Mouse (Mus musculus): Measurements from ENCODE around the gene Sval3. TPM values are rescaled to one million over a fixed set of nuclear protein-coding genes. Genes with fewer than 3 reads are reported as not detected.

Gene Sval3
- not detected in 2 replicates for polyA plus RNA-seq (2014; fragmentation: Nextera tagmentation; extraction: Ambion mirVana)

DNA sequence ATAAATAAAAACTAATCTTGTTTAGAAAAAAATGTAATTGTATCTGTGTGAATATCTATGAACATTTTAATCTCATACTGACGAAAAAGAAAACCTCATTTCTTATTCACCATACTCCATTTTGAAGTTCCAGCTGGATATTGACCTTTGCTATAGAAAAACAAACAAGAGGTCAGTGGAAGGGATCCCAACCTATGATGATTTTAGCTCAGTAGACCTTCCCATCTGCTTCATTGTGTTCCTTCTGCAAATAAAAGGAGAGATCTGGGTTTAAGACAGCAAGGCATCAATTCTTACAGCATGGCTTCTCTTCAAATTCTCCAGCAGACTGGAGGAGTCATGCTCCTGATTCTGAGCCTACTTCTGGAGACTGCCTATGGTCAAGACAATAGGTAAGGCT lies at the start of gene Sval3:
Sval3 (plus strand) TSS at position 301 of the 400 bp plus-strand sequence.
- Histone ChIP-seq H3K27me3 (replicated peaks; ENCODE audit: control insufficient read depth, insufficient read depth, low read length) (no peaks in the 10 kb centered on the region), H3K9ac (ENCODE audit: low read length) (no peak within 1 kb of the TSS), H3K27ac (ENCODE audit: low read depth) (no peak within 1 kb of the TSS), H3K36me3 (ENCODE audit: control insufficient read depth, insufficient read depth, low read length) (no peaks in the 10 kb centered on the region), H3K4me2 (ENCODE audit: low read length) (no peak within 1 kb of the TSS), H3K4me3 (ENCODE audit: low read depth, low read length) (no peak within 1 kb of the TSS), H3K9me3 (ENCODE audit: control insufficient read depth, low read length) (no peaks in the 10 kb centered on the region), H3K4me1 (replicated peaks; ENCODE audit: control insufficient read depth, insufficient read depth, low read length) (no peaks in the 10 kb centered on the region)
- 74% methylated on average over 1 of the region's 1 CpGs for WGBS
- no peak for ATAC-seq (replicated peaks; ENCODE audit: low FRiP score, low TSS enrichment, low read depth)
- DNase-seq (ENCODE audit: low spot score), result no peak

DNA sequence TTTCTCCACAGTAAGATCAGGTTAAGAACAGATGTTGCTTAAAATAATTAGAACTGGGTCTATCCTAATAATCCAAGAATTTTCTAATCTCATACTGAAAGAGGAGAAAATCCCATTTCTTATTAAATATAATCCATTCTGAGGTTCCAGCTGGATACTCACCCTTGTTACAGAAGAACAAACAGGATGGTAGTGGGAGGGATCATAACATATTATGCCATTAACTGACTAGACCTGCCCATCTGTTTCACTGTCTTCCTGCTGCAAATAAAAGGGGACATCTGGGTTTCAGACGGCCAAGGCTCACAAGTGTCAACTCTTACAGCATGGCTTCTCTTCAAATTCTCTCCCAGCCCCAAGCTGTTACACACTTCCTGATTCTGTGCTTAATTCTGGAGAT lies 16.6 kb upstream of the Sval3 start, which contains the start of gene Sval1:
Sval1 (plus strand) TSS at position 301 of the 400 bp plus-strand sequence.
- ATAC-seq (replicated peaks; ENCODE audit: low FRiP score, low TSS enrichment, low read depth), result no peak
- H3K9ac ChIP-seq (ENCODE audit: low read length), result no peak within 1 kb of the TSS

More for the DNA sequence above, 16.6 kb upstream of the Sval3 start, which contains the start of gene Sval1:
- Histone ChIP-seq H3K4me3 (ENCODE audit: low read depth, low read length) (no peak within 1 kb of the TSS), H3K9me3 (ENCODE audit: control insufficient read depth, low read length) (no peaks in the 10 kb centered on the region), H3K27ac (ENCODE audit: low read depth) (no peak within 1 kb of the TSS), H3K4me1 (replicated peaks; ENCODE audit: control insufficient read depth, insufficient read depth, low read length) (no peaks in the 10 kb centered on the region), H3K4me2 (ENCODE audit: low read length) (no peak within 1 kb of the TSS), H3K36me3 (ENCODE audit: control insufficient read depth, insufficient read depth, low read length) (no peaks in the 10 kb centered on the region), H3K27me3 (replicated peaks; ENCODE audit: control insufficient read depth, insufficient read depth, low read length) (no peaks in the 10 kb centered on the region)
- no peak for DNase-seq (ENCODE audit: low spot score)
- WGBS, result 59% methylated on average over 1 of the region's 1 CpGs

Other genes starting within 250 kb of the Sval3 start
- 0.04 TPM in 1 of 2 replicates, not detected in the other for gene Olfr459, start 193.0 kb upstream of the Sval3 start, polyA plus RNA-seq (2014; fragmentation: Nextera tagmentation; extraction: Ambion mirVana)
- gene Pip, start 120.6 kb upstream of the Sval3 start, polyA plus RNA-seq (2014; fragmentation: Nextera tagmentation; extraction: Ambion mirVana), result not detected in 2 replicates
- not detected in 2 replicates for gene Sval2, start 115.2 kb upstream of the Sval3 start, polyA plus RNA-seq (2014; fragmentation: Nextera tagmentation; extraction: Ambion mirVana)
- gene Sval1, start 16.5 kb upstream of the Sval3 start, polyA plus RNA-seq (2014; fragmentation: Nextera tagmentation; extraction: Ambion mirVana), result not detected in 2 replicates
- gene Sva, start 70.3 kb downstream of the Sval3 start, polyA plus RNA-seq (2014; fragmentation: Nextera tagmentation; extraction: Ambion mirVana), result not detected in 2 replicates
- not detected in 2 replicates for gene Tas2r139, start 172.8 kb downstream of the Sval3 start, polyA plus RNA-seq (2014; fragmentation: Nextera tagmentation; extraction: Ambion mirVana)
- not detected in 2 replicates for gene Tas2r144, start 247.2 kb downstream of the Sval3 start, polyA plus RNA-seq (2014; fragmentation: Nextera tagmentation; extraction: Ambion mirVana)